Mouse (Mus musculus) myocyte (in vitro differentiated cells): ENCODE data around the gene Dnajc5. TPM values are rescaled to one million over a fixed set of nuclear protein-coding genes. Genes with fewer than 3 reads are reported as not detected.
A peak's percentile ranks its signal among the peaks of the same experiment; 100 is the strongest.

Experiments
- H3K27me3 ChIP-seq: one replicate; pipeline ENCODE4 v1.6.1; 2011; ENCODE audit not compliant: control insufficient read depth, insufficient read depth, insufficient read length
- H3K36me3 ChIP-seq: one replicate; pipeline ENCODE4 v1.6.1; 2011; ENCODE audit not compliant: control insufficient read depth, insufficient read depth
- H3K4me2 ChIP-seq: one replicate; pipeline ENCODE4 v1.6.1; 2011; ENCODE audit warnings: low read depth, control low read depth
- H3K4me3 ChIP-seq: one replicate; pipeline ENCODE4 v1.5.1; 2011; ENCODE audit warnings: mild to moderate bottlenecking, control low read depth, moderate library complexity
- H3K79me2 ChIP-seq: one replicate; pipeline ENCODE4 v1.6.1; 2011; ENCODE audit not compliant: control insufficient read depth, insufficient read depth
- H3ac ChIP-seq: one replicate; pipeline ENCODE4 v1.6.1; 2011; ENCODE audit not compliant: control insufficient read depth, insufficient read length
- CEBPB ChIP-seq: IDR thresholded peaks from 2 replicates; pipeline ENCODE4 v1.6.1; 2011; ENCODE audit warnings: mild to moderate bottlenecking, moderate library complexity; ENCODE audit not compliant: poor library complexity, insufficient read depth, severe bottlenecking
- E2F4 ChIP-seq: IDR thresholded peaks from one replicate; pipeline ENCODE4 v1.6.1; 2011; ENCODE audit warnings: mild to moderate bottlenecking, control low read depth, moderate library complexity; ENCODE audit not compliant: insufficient read depth
- MAX ChIP-seq: IDR thresholded peaks from one replicate; pipeline ENCODE4 v1.6.1; 2011; ENCODE audit warnings: low read depth, mild to moderate bottlenecking, control low read depth
- MYOD1 ChIP-seq, 3 experiments: IDR thresholded peaks; one replicate each; pipeline ENCODE4 v1.6.1; 2011; ENCODE audit warnings: control low read depth in 2 of 3, low read depth in 2 of 3, mild to moderate bottlenecking in 2 of 3, moderate library complexity in 1 of 3; ENCODE audit not compliant: insufficient read length in 2 of 3, control insufficient read depth in 1 of 3
- MYOG ChIP-seq, 3 experiments: IDR thresholded peaks; one replicate each; pipeline ENCODE4 v1.6.1; 2011; ENCODE audit warnings: control low read depth in 2 of 3, low read depth in 2 of 3, mild to moderate bottlenecking in 2 of 3; ENCODE audit not compliant: insufficient read length in 2 of 3, control insufficient read depth in 1 of 3, insufficient read depth in 1 of 3
- POLR2A ChIP-seq: IDR thresholded peaks from one replicate; pipeline ENCODE4 v1.6.1; 2011; ENCODE audit warnings: low read depth, mild to moderate bottlenecking, control low read depth, moderate library complexity; ENCODE audit not compliant: insufficient read length
- POLR2AphosphoS2 ChIP-seq: IDR thresholded peaks from one replicate; pipeline ENCODE4 v1.6.1; 2011; ENCODE audit warnings: low read depth, control low read depth; ENCODE audit not compliant: insufficient read length
- REST ChIP-seq: IDR thresholded peaks from one replicate; pipeline ENCODE4 v1.6.1; 2011; ENCODE audit warnings: mild to moderate bottlenecking, control low read depth, moderate library complexity; ENCODE audit not compliant: insufficient read depth, insufficient read length
- SRF ChIP-seq: IDR thresholded peaks from one replicate; pipeline ENCODE4 v1.6.1; 2011; ENCODE audit warnings: low read depth; ENCODE audit not compliant: control insufficient read depth, insufficient read length
- TCF12 ChIP-seq: IDR thresholded peaks from one replicate; pipeline ENCODE4 v1.6.1; 2011; ENCODE audit warnings: mild to moderate bottlenecking, control low read depth; ENCODE audit not compliant: poor library complexity, insufficient read depth, severe bottlenecking
- TCF3 ChIP-seq: IDR thresholded peaks from one replicate; pipeline ENCODE4 v1.6.1; 2011; ENCODE audit warnings: low read depth, control low read depth; ENCODE audit not compliant: insufficient read length
- USF1 ChIP-seq: IDR thresholded peaks from one replicate; pipeline ENCODE4 v1.6.1; 2011; ENCODE audit warnings: low read depth, mild to moderate bottlenecking, control low read depth, moderate library complexity
- polyA plus RNA-seq: library from polyadenylated mRNA; unstranded; fragments of >200 nt; fragmentation: generic; extraction: Trizol; gene quantifications from one replicate; pipeline ENCODE4 v1.2.1, GENCODE M21; 2012; ENCODE audit warnings: missing spikeins

The Dnajc5 gene
- polyA plus RNA-seq, 1 experiment, result 67.7 TPM

DNA sequence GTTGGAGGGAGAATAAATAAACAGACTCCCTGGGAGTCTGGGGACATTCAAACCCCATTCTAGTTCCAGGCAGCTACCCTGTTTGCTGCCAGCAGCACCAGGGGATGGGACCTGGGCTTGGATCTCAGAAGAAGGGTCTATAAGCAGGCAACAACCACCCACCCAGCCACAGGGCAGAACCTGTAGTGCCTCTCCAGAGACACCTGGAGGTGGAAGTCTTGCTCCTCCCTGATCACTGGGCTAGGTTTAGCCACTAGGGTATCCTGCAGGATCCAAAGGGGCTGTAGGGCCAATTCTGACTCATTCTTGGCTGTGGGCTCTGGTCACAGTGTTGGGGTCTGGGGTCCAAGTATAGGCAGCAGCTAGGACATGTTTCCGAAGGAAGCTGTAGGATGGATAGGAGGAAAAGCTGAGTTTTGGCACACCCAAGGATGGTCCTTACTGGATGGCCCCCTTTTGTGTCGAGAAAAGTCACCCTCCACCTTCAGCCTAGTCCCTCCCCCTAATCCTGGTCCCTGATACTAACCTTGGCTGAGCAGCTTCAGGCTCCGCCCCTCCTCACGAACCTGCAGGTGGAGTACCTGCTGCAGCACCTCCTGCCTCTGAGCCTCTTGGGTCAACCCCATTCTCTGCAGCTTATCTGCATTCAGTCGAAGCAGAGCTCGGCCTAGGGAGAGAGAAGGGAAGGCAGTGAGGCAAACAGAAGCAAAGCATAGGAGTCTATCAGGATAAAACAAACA lies 76.1 kb downstream of the Dnajc5 start:
- TF ChIP-seq TCF3 (no peak), MAX (no peak), E2F4 (no peak), MYOG (IDR thresholded peaks at IDR 0.05; ENCODE audit: control insufficient read depth in 1 of 3, insufficient read depth in 1 of 3, insufficient read length in 2 of 3, low read depth in 2 of 3) (no peak), SRF (no peak), CEBPB (no peak), MYOD1 (IDR thresholded peaks at IDR 0.05; ENCODE audit: control insufficient read depth in 1 of 3, insufficient read length in 2 of 3, low read depth in 2 of 3) (no peak), POLR2AphosphoS2 (no peak), TCF12 (no peak), USF1 (no peak), POLR2A (no peak)
- no peak overlapping the region for H3K4me2 ChIP-seq
- no peak overlapping the region for H3ac ChIP-seq
- H3K4me3 ChIP-seq, result no peak overlapping the region
- H3K36me3 ChIP-seq, result no peaks in the 10 kb centered on the region
- peaks cover under 1% of the 10 kb centered on the region for H3K79me2 ChIP-seq
- H3K27me3 ChIP-seq, result no peaks in the 10 kb centered on the region

DNA sequence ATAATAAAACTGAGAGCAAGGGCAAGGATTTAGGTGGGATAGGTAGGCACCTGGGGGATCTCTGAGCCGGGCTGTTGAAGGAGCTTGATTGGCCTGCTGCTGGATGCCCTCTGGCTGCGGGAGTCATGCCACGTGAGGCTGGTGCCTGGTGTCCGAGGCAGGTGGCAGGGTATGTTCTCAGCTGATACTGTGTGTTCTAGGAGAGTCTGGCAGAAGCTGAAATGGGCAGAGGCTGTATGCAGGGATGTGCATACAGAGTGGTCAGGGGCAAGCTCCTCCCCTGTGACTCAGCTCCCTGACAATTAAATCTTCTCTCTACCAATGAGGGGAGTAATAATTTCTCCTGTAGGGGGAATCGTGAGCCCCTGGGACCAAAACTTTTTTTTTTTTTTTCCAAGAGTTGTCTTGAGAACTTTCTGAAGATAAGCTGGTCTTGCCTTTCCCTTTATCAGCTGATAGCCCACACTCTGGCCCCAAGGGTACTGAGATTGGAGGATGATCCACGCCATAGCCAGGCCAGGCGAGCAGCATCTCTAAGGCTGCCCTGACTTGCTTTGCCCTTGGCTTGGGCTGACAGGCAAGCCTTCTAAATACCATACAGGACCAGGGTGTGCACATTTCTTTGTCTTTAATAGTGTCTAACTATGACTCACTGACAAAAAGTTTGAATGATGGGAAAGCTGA lies 77.2 kb downstream of the Dnajc5 start:
- Histone ChIP-seq H3K36me3 (no peaks in the 10 kb centered on the region), H3K79me2 (peaks cover 12% of the 10 kb centered on the region), H3K27me3 (no peaks in the 10 kb centered on the region), H3ac (no peak overlapping the region), H3K4me3 (no peak overlapping the region), H3K4me2 (no peak overlapping the region)
- TF ChIP-seq E2F4, result no peak
- TF ChIP-seq MYOD1 (IDR thresholded peaks at IDR 0.05; ENCODE audit: control insufficient read depth in 1 of 3, insufficient read length in 2 of 3, low read depth in 2 of 3), result peak in 1 of 3 experiments; percentile 25
- TF ChIP-seq MAX, result no peak

DNA sequence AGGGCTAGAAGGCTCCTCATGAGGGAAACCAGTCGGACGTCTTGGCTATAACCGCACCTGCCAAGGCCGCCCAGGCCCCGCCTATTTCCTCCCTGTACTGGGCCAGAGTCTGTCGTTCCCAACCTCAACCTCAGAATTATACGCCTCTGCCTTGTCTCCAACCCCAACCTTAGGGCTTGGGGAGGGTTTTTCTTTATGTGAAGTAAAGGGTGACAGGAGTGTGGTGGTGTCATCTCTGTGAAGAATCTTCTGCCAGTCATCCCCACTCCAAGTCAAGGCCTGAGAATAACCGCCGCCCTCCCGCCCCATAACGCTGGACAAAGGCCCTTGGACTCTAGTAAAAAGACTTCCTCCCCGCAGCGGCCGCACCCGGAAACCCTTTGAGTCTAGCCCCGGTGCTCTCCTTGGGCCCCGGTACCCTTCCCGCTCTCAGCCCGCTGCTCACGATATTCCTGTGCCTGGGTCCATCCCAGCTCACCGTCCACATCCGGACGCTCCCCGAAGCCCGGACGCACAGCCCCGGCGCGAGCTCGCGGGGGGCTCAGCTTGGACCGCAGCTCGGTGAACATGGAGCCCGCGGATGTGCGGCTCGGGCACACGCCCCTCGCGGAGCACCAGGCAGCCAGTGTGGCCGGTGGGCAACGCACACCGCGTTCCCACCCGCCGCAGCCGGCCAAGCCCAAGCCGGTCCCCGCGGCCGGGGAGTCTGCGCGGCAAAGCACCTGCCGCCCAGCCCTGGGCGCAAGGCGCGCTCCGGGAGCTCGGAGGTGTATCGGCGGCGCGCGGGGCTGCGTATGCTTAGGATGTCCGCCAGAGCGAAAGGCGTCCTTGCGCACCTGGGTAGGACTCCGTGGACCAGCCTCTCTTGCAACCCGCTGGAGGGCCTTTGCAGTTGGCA lies 78.4 kb downstream of the Dnajc5 start, which contains the start of gene Samd10:
TSS of gene Samd10 (minus strand) at position 759 of the 898 bp plus-strand sequence.
- H3K27me3 ChIP-seq, result no peaks in the 10 kb centered on the region
- peaks cover 24% of the 10 kb centered on the region for H3K79me2 ChIP-seq
- H3K36me3 ChIP-seq, result no peaks in the 10 kb centered on the region
- no peak within 1 kb of the TSS for H3ac ChIP-seq
- H3K4me3 ChIP-seq, result no peak within 1 kb of the TSS
- TF ChIP-seq USF1, result no peak
- TF ChIP-seq MAX, result no peak
- no peak for TF ChIP-seq SRF
- TF ChIP-seq CEBPB, result no peak
- no peak for TF ChIP-seq POLR2A
- no peak for TF ChIP-seq TCF12
- no peak for TF ChIP-seq TCF3
- no peak for TF ChIP-seq POLR2AphosphoS2
- TF ChIP-seq MYOG (IDR thresholded peaks at IDR 0.05; ENCODE audit: control insufficient read depth in 1 of 3, insufficient read depth in 1 of 3, insufficient read length in 2 of 3, low read depth in 2 of 3), result no peak
- H3K4me2 ChIP-seq, result peak within 1 kb of the TSS; percentile 60

DNA sequence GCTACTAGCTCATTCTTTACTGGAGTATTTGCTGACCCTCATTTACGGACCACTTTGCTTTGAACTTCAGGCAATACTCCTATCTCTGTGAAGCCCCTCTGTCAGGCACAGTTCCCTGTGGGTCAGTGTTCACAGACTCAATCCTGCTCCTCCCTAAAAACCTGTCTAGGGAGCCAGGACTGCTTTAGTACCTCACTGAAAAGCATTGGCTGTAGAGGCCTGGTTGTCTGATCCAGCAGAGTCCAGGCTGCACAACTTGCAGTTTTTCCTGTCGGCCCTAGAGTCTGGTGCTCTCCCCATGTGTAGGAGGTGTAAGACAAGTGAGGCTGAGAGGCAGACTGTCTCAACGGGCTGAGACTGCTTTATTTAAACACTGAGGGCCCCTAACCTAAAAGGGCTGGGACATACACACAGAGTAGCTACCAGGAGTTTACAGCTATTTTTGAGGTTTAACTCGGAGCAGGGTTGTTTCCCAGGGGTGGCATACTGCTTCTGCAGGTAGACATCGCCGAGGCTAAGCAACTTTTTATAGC lies 80.0 kb downstream of the Dnajc5 start:
- no peak for TF ChIP-seq E2F4
- no peak for TF ChIP-seq CEBPB
- TF ChIP-seq POLR2A, result no peak
- no peak for TF ChIP-seq REST
- no peak for TF ChIP-seq TCF12
- TF ChIP-seq MAX, result no peak
- no peak for TF ChIP-seq MYOD1 (IDR thresholded peaks at IDR 0.05; ENCODE audit: control insufficient read depth in 1 of 3, insufficient read length in 2 of 3, low read depth in 2 of 3)
- no peak for TF ChIP-seq POLR2AphosphoS2
- TF ChIP-seq USF1, result no peak
- TF ChIP-seq SRF, result no peak
- no peak for TF ChIP-seq TCF3
- Histone ChIP-seq H3K4me2 (peak overlapping the region; percentile 89), H3K79me2 (peaks cover 35% of the 10 kb centered on the region), H3K27me3 (no peaks in the 10 kb centered on the region), H3K4me3 (peak overlapping the region; percentile 87), H3K36me3 (no peaks in the 10 kb centered on the region), H3ac (peak overlapping the region; percentile 69)
